Mouse (Mus musculus) small intestine, adult 2 months (tissue): ENCODE measurements at regions not wholly inside any gene's neighbourhood (a gene's known extent, or its start where the extent isn't known, plus 50 kb on each side); places are given as distances from the start of the nearest gene placed in this dataset.

ENCODE experiments used
- CTCF ChIP-seq: fragments of 200-500 bp; IDR thresholded peaks from 2 replicates; pipeline ENCODE4 v1.5.1; 2012; ENCODE audit warnings: low read depth, mild to moderate bottlenecking, control low read depth, inconsistent platforms, low read length, moderate library complexity, mixed read lengths; ENCODE audit not compliant: insufficient replicate concordance, insufficient read length; ENCODE audit errors: extremely low read depth
- POLR2A ChIP-seq: fragments of 200-500 bp; IDR thresholded peaks from 2 replicates; pipeline ENCODE4 v1.6.1; 2012; ENCODE audit warnings: low read depth, mild to moderate bottlenecking, control low read depth, inconsistent platforms, low read length, moderate library complexity

DNA sequence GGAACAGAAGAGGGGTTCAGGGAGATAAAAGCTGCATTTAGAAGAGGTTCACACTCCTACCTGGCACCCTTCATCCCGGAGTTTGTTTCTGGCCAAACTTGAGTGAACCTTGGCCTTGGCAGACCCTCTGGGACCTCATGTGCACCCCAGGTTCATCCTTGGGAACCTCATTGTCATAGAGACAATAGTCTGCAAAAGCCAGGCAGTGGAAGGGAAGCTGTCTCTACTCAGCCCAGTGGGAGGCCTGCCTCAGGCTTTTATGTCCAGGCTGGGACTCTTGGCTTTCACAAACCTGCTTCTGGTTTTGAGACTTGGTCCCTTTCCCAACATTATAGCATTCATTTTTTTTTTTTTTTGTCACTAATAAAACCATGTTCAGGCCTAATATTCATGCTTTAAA is 80.3 kb upstream of the Ctbp2 start:
- TF ChIP-seq POLR2A (no peak), CTCF (no peak)
